Mouse (Mus musculus) bone marrow macrophage, adult 2 months (primary cell): ENCODE measurements at regions not wholly inside any gene's neighbourhood (a gene's known extent, or its start where the extent isn't known, plus 50 kb on each side); places are given as distances from the start of the nearest gene placed in this dataset.

Source experiments
- CTCF ChIP-seq: IDR thresholded peaks from 2 replicates; pipeline ENCODE4 v1.5.1; 2012; ENCODE audit warnings: low read depth, mild to moderate bottlenecking, low read length, moderate library complexity
- POLR2A ChIP-seq: IDR thresholded peaks from 2 replicates; pipeline ENCODE4 v1.6.1; 2012; ENCODE audit warnings: mild to moderate bottlenecking, low read depth, low read length, borderline replicate concordance

DNA sequence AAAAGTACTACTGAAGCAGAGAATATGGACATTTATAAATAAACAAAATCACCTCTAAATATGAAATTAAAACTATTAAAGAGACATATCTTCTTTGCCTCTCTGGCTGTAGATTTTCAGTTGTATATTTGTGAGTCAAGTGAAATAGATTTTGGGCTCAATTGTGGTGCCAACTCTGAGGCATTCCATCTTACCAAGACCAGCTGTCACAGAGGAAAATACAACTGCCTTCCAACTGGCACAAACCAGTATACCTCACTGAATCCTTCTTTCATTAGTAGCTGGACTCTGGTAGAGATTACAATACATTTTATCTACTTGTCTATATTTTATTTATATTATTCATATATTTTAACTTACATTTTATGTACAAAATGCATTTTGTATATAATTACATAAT lies 72.7 kb upstream of the Sgcd start:
- TF ChIP-seq CTCF, result no peak
- TF ChIP-seq POLR2A, result no peak
